Mouse (Mus musculus) limb, embryonic 11.5 days (tissue): Measurements from ENCODE around the gene Cox10. TPM values are rescaled to one million over a fixed set of nuclear protein-coding genes. Genes with fewer than 3 reads are reported as not detected.
"Not testable (repeated sequence)": the region's sequence is repeated elsewhere in the genome, so short reads cannot be mapped to it uniquely, and the experiment has no call there.

Experiments used
- ATAC-seq: fragments of 200-750 bp; cut with Nextera tagmentation; 2 replicates; pipeline ENCODE4 v1.8.0; 2017; ENCODE audit warnings: low read depth; ENCODE audit not compliant: insufficient number of reproducible peaks, low FRiP score, low TSS enrichment
- DNase-seq: peaks from one replicate; pipeline ENCODE4 v3.0.0-alpha.2; 2015; ENCODE audit warnings: low spot score
- H3K27ac ChIP-seq: fragments of 300-500 bp; sonication (generic); replicated peaks from 2 replicates; pipeline ENCODE4 v1.5.1; 2014; ENCODE audit warnings: low read depth, mild to moderate bottlenecking, low read length
- H3K27me3 ChIP-seq: fragments of 300-500 bp; sonication (generic); 2 replicates; pipeline ENCODE4 v1.6.1; 2014; ENCODE audit warnings: mild to moderate bottlenecking, low read length, mixed read lengths; ENCODE audit not compliant: control insufficient read depth, insufficient read depth
- H3K36me3 ChIP-seq: fragments of 300-500 bp; sonication (generic); 2 replicates; pipeline ENCODE4 v1.6.1; 2014; ENCODE audit warnings: mild to moderate bottlenecking, low read length, moderate library complexity, mixed read lengths; ENCODE audit not compliant: control insufficient read depth, insufficient read depth
- H3K4me1 ChIP-seq: fragments of 300-500 bp; sonication (generic); 2 replicates; pipeline ENCODE4 v1.6.1; 2014; ENCODE audit warnings: low read length, mixed read lengths; ENCODE audit not compliant: control insufficient read depth, insufficient read depth
- H3K4me2 ChIP-seq: fragments of 300-500 bp; sonication (generic); 2 replicates; pipeline ENCODE4 v1.6.1; 2014; ENCODE audit warnings: low read depth, mild to moderate bottlenecking, moderate library complexity; ENCODE audit not compliant: severe bottlenecking
- H3K4me3 ChIP-seq: fragments of 300-500 bp; sonication (generic); 2 replicates; pipeline ENCODE4 v1.5.1; 2014; ENCODE audit warnings: low read depth, low read length
- H3K9ac ChIP-seq: fragments of 300-500 bp; sonication (generic); 2 replicates; pipeline ENCODE4 v1.6.1; 2014; ENCODE audit warnings: mild to moderate bottlenecking, low read length
- H3K9me3 ChIP-seq: fragments of 300-500 bp; sonication (generic); 2 replicates; pipeline ENCODE4 v1.6.1; 2016; ENCODE audit warnings: low read length; ENCODE audit not compliant: control insufficient read depth
- WGBS: fragments of 180-500 bp; shearing (Covaris S2); extraction: QIAGEN DNeasy Blood & Tissue Kit; methylation state at CpG from one replicate; pipeline ENCODE4 v1.1.7; 2014; 5-methylcytosine and 5-hydroxymethylcytosine counted together
- polyA plus RNA-seq: library from polyadenylated mRNA; unstranded; fragments of >200 nt; fragmentation: Nextera tagmentation; extraction: Ambion mirVana; gene quantifications from 2 replicates; pipeline ENCODE4 v1.2.1, GENCODE M21; 2014

Cox10 gene
- 26.7 and 30.7 TPM in 2 replicates for polyA plus RNA-seq

- peak within 1 kb of the TSS; percentile 83 for H3K4me3 ChIP-seq
- H3K9me3 ChIP-seq, result no peaks in the 10 kb centered on the region
- H3K4me1 ChIP-seq, result peaks cover 7% of the 10 kb centered on the region; the same call in 1 of the 2 replicates
- H3K36me3 ChIP-seq, result no peaks in the 10 kb centered on the region
- H3K27me3 ChIP-seq, result no peaks in the 10 kb centered on the region
- H3K9ac ChIP-seq, result peak within 1 kb of the TSS; percentile 82
- ATAC-seq (peak; percentile 78; the same call in 1 of the 2 replicates), DNase-seq (peak; percentile 90)
- WGBS, result under 1% methylated on average over 45 of the region's 45 CpGs
- H3K27ac ChIP-seq, result peak within 1 kb of the TSS; percentile 77
- peak within 1 kb of the TSS; percentile 74 for H3K4me2 ChIP-seq
Observed at GRCm38 (mm10) chr11:64078956-64079726, at the start of gene Cox10. Gene Cox10 (minus strand): TSS chr11:64079468.

DNA sequence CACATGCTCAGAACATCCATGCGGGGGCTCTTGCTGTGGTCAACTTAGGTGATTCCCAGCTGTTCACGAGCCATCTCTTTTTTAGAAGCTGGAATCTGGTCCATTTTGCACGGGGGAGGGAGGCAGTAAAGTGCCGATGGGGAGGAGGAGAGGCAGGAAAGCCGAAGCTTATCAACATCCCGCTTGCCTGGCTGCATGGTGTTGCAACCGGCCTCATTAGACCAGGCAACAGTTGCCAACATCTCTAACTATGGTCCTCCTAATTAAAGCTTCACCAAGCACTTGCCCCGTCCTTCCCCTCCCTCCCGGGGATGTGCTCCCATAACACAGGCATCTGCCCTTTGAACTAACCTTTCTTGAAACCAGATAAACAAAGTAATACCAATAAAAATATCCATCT is 48.7 kb upstream of the Cox10 start:
- Histone ChIP-seq H3K9ac (no peak overlapping the region), H3K27ac (no peak overlapping the region), H3K27me3 (no peaks in the 10 kb centered on the region), H3K4me1 (no peaks in the 10 kb centered on the region), H3K4me2 (no peak overlapping the region), H3K36me3 (no peaks in the 10 kb centered on the region), H3K9me3 (no peaks in the 10 kb centered on the region), H3K4me3 (no peak overlapping the region)
- DNase-seq (no peak), ATAC-seq (no peak)
- 60% methylated on average over 9 of the region's 9 CpGs for whole genome bisulfite sequencing

DNA sequence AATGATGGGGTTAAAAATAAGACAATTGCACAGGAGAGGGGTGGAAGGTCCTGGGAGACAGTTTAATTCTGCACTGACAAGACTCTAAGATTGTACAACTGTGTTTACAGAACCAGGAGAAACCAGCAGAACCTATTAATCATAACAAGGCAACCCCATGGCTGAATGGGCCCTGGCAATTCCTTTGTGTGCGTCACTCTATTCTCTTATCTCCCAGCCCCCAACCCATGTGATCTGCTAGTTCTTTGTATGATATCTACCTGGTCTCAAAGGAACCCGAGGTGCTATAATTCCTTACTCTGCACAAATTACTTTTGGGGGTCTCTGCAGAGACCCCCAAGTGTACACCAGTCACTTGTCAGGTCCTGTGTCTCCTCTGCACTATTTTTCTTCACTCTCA is 46.2 kb upstream of the Cox10 start:
- H3K27ac ChIP-seq, result no peak overlapping the region
- H3K9me3 ChIP-seq, result no peaks in the 10 kb centered on the region
- H3K27me3 ChIP-seq, result no peaks in the 10 kb centered on the region
- DNase-seq (no peak), ATAC-seq (no peak)
- no peaks in the 10 kb centered on the region for H3K36me3 ChIP-seq
- 79% methylated on average over 2 of the region's 2 CpGs for WGBS
- H3K4me3 ChIP-seq, result no peak overlapping the region
- H3K4me2 ChIP-seq, result no peak overlapping the region
- H3K4me1 ChIP-seq, result no peaks in the 10 kb centered on the region
- no peak overlapping the region for H3K9ac ChIP-seq

GRCm38 (mm10) chr11:64123174-64123573 is 43.9 kb upstream of the Cox10 start:
- H3K9ac ChIP-seq, ATAC-seq: not testable (repeated sequence)

GRCm38 (mm10) chr11:64116711-64117110 is 37.4 kb upstream of the Cox10 start:
- Histone ChIP-seq H3K27me3 (no peaks in the 10 kb centered on the region), H3K9me3 (no peaks in the 10 kb centered on the region), H3K27ac (no peak overlapping the region), H3K4me2 (no peak overlapping the region), H3K9ac (no peak overlapping the region), H3K4me3 (no peak overlapping the region), H3K36me3 (no peaks in the 10 kb centered on the region), H3K4me1 (no peaks in the 10 kb centered on the region)
- no peak for DNase-seq
- no peak for ATAC-seq
- WGBS, result 89% methylated on average over 4 of the region's 4 CpGs

More at GRCm38 (mm10) chr11:64123174-64123573, 43.9 kb upstream of the Cox10 start:
- not testable (repeated sequence) for H3K4me2 ChIP-seq, H3K27ac ChIP-seq, DNase-seq, H3K9me3 ChIP-seq, H3K4me1 ChIP-seq, H3K36me3 ChIP-seq, H3K4me3 ChIP-seq, H3K27me3 ChIP-seq
- 91% methylated on average over 6 of the region's 6 CpGs for WGBS

GRCm38 (mm10) chr11:64115822-64116221 is 36.6 kb upstream of the Cox10 start:
- no peak for DNase-seq
- Histone ChIP-seq H3K36me3 (no peaks in the 10 kb centered on the region), H3K9me3 (no peaks in the 10 kb centered on the region), H3K27ac (no peak overlapping the region), H3K4me2 (no peak overlapping the region), H3K4me3 (no peak overlapping the region), H3K4me1 (no peaks in the 10 kb centered on the region), H3K27me3 (no peaks in the 10 kb centered on the region), H3K9ac (no peak overlapping the region)
- ATAC-seq, result no peak
- WGBS, result 69% methylated on average over 2 of the region's 2 CpGs

GRCm38 (mm10) chr11:64115101-64115500 is 35.8 kb upstream of the Cox10 start:
- DNase-seq (no peak), ATAC-seq (no peak)
- Histone ChIP-seq H3K36me3 (no peaks in the 10 kb centered on the region), H3K27me3 (no peaks in the 10 kb centered on the region), H3K27ac (no peak overlapping the region), H3K4me3 (no peak overlapping the region), H3K4me1 (no peaks in the 10 kb centered on the region), H3K9ac (no peak overlapping the region), H3K9me3 (no peaks in the 10 kb centered on the region), H3K4me2 (no peak overlapping the region)
- WGBS, result 76% methylated on average over 9 of the region's 9 CpGs

- 62% methylated on average over 5 of the region's 5 CpGs for WGBS
- no peak overlapping the region for H3K4me2 ChIP-seq
- no peak overlapping the region for H3K27ac ChIP-seq
- no peaks in the 10 kb centered on the region for H3K36me3 ChIP-seq
- DNase-seq, result no peak
- H3K4me3 ChIP-seq, result no peak overlapping the region
- no peak overlapping the region for H3K9ac ChIP-seq
- H3K4me1 ChIP-seq, result no peaks in the 10 kb centered on the region
- no peaks in the 10 kb centered on the region for H3K9me3 ChIP-seq
- H3K27me3 ChIP-seq, result no peaks in the 10 kb centered on the region
- no peak for ATAC-seq
Observed at GRCm38 (mm10) chr11:64100060-64100459, 20.8 kb upstream of the Cox10 start.
